Mouse (Mus musculus): ENCODE measurements around the gene Castor2.

Gene Castor2

DNA sequence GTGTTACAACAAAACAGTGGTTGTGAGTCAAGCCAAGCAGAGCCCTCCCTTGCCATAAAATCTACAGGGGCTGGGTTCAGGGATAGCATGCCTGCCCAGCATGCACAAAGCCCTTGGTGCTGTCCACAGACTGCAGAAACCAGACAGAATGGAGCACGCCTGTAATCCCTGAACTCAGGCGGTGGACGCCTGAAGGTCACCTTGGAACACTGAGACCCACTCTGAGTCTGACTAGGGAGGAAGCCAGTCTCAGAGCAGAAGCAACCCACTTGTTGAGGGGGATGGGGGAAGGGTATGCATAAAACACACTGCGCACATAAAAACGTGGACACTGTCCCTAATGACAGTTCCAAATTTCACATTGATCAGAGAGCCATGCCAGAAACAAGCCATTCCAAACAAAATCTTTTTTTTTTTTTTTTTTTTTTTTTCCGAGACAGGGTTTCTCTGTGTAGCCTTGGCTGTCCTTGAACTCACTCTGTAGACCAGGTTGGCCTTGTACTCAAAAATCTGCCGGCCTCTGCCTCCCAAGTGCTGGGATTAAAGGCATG is 56.5 kb downstream of the Castor2 start:
- DNase-seq (ENCODE audit: low read depth, low spot score): peak; percentile 61

DNA sequence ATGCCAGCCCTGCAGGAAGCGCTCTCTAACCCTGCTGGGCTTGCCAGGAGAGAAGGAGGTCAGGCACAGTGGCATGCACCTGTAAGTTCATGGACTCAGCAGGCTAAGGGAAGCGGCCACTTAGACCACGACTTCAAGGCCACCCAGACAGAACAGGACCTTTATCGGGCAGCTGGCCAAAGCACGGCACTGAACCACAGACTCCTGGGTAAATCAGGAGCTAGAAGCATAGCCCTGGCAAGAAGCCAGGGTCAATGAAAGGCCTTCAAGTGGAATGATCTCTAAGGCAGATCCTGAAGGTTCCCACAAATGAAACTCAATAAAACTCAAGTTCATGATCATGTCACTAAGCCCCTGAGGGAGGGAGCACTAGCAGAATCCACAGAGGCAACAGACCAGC is 65.2 kb downstream of the Castor2 start:
- DNase-seq (ENCODE audit: low read depth, low spot score): no peak

DNA sequence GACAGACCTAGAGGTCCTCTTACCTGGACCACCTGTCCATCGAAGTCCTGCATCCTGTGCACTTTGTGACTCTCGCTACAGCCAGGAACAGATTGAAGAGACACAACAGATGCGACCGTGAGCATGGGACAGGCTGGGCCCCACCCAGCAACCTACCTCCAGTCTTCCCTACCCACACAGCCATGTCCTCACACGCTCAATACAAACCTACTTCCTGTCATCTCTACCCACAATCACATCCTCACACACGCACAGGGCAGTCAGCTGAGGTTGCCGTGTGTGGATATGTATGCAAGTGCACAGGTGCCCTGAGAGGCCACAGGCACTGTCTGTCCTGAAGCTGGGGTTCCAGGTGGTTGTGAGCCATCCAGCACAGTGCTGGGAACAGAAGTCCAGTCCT is 67.1 kb downstream of the Castor2 start:
- DNase-seq (ENCODE audit: low read depth, low spot score): no peak

DNA sequence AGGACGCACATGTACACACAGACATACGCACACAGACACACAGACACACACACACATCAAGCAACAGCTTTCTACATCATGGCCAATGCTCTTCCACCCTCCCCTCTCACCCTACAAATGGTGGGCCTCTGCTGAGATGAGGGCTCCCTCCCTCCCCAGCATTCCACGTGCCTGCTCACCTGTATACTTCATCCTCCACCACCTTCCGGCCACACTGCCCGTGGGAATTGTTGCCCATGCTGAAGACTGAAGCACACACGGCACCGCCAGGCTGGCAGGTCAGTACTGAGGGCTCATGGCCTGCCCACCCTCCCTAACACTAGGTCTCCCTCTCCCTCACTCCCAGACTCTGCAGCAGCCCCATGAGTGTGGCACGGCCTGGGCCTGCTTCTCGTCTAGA is 68.5 kb downstream of the Castor2 start:
- no peak for DNase-seq (ENCODE audit: low read depth, low spot score)

DNA sequence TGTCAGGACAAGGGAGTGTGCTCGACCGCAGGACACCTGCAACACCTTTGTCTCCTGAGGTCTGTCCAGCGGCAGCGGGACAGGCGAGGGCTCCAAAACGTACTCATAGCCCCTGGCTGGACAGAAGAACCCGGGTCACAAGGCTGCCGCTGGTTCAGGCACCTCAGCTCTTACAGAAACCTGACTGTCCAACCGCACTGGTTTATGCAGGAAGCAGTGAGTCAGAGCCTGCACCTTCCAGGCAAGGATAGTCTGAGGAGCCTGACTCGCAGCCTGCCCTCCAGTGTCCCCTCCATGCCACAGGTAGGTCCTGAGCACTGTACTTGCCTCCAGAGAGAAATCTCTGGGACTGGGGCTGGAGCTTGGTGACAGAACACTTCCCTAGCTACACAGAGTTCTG is 69.7 kb downstream of the Castor2 start:
- no peak for DNase-seq (ENCODE audit: low read depth, low spot score)

DNA sequence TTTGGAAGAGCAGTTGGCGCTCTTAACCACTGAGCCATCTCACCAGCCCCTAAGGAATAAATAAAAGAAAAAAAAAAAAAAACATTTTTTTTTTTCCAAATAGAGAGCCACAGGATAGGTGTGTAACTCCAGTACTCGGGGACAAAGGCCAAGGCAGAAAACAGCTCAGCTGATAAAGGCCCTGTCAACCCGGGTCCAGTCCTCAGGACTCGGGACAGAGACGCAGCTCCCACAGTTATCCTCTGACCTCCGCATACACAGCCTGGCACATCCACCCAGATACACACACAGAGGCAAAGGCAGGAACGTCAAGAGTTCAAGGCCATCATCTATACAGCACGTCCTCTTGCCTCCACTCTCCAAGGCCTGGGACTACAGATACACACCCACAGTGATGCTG is 70.7 kb downstream of the Castor2 start:
- DNase-seq (ENCODE audit: low read depth, low spot score): no peak

DNA sequence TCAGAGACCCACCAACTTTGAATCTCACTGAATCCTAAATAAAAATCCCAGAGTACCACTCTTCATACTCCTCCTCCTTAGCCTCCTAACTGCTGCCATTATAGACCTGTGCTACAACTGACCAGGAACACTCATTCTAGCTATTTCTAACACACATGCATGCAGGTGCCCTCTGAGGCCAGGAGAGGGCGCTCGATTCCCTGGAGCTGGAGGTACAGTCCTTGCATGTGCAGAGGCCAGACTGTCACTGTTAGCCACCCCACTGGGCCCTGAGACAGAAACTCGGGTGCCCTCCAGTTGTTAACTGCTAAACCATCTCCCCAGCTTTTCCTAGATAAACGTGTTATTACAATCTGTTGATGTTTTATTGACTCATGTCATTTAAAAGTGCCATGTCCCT is 73.7 kb downstream of the Castor2 start:
- peak; percentile 85 for DNase-seq (ENCODE audit: low read depth, low spot score)

DNA sequence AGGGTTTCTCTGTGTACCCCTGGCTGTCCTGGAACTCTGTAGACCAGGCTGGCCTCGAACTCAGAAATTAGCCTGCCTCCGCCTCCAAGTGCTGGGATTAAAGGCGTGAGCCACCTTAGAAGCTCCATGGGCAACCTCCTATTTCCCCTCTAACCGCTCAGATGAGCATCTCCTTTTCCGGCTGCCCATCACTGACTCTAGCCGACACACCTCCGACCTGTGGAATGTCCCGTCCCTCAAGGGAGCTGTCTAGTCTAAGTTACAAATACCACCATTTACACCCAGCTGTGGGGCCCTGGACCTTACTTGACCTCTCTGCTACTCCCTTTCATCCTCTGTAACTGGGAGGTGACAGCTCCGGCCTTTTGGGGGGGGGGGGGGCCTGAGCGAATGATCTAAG is 76.2 kb downstream of the Castor2 start:
- peak; percentile 83 for DNase-seq (ENCODE audit: low read depth, low spot score)

DNA sequence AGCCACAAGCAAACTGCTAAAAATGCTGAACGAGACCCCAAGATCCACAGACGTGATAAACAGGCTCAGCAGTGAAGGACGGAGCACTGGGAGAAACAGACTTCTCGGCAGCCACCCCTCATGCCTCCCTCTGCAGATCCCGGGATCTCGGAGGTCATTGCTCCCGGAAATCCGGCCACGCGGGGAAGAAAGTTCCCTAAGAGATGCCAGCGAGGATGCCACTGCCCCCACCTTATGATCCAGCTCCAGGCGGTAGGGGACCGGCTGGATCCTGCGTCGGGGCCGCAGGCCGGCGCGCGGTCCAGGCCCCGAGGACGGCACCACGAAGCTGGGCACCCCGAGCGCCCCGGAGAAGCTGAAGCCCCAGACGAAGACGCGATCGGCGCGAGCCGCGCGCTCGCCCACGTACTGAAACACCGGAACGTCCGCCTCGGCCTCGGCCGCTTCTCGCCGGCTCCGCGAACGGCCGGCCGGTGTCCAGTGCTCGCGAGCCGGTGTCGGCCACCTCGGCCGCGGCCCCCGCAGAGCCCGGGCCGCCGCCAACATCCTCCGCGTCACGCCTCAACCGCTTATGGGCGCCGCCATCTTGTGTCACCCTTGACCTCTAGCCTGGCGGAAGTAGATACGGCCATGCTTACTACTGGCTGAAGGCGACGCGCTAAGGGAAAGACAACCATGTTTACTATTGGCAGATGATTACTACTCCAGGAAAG is 76.8 kb downstream of the Castor2 start, which contains the start of gene Rcc1l:
Rcc1l (minus strand) TSS at position 606 of the 713 bp plus-strand sequence.
- DNase-seq (ENCODE audit: low read depth, low spot score): peak; percentile 94

DNA sequence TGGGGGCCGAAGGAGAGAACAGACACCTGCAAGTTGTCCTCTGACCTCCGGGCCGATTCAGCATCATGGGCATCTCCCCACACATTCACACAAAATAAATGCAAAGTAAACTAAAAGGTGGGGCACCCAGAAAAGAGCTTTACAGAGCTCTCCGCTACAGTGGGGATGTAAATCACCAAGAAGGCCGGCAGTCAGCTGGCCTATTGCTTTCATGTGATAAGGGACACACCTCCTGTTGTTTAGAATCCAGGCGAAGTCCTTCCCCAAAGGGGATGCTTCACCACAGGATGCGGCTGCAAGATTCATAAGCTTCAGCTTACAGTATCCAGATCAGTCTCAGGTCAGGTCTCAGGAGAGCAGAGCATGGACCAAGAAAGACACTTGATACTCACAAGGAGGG is 79.0 kb downstream of the Castor2 start:
- DNase-seq (ENCODE audit: low read depth, low spot score): peak; percentile 58

DNA sequence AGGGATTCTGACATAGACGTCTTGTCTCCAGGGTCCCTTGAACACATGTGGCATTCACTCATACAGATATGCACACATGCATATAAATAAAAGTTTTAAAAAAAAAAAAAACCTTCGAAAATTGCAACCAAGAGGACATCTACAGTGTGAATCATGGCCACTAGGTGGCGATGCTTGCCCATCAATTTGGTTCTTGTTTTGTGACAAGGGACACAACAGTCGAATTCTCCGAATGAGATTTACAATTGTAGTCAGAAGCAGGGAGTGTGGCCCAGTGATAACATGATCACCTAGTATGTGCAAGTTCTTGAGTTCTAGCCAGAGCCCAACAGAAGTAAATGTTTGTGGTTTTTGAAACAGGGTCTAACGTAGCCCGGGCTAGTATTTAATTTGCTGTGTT is 80.4 kb downstream of the Castor2 start:
- peak; percentile 81 for DNase-seq (ENCODE audit: low read depth, low spot score)

DNA sequence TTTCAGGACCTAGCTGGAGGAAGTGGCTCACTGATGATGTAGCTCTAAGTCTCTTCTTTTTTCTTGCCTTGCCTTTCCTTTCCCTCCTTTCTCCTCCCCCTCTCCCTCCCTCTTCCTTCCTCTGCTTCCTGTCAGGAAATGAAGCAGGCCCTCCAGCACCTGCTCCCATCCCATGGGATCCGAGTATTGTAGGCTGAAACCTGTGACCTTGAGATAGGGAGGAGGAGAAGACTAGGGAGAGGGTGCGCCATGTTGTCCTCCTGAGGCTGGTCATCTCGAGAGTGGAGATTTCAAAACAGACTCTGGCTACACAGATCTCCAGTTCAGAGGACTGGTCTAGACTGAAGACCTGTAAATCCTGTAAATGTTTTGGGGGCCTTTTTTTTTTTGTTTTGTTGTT is 82.7 kb downstream of the Castor2 start:
- DNase-seq (ENCODE audit: low read depth, low spot score): peak; percentile 84

DNA sequence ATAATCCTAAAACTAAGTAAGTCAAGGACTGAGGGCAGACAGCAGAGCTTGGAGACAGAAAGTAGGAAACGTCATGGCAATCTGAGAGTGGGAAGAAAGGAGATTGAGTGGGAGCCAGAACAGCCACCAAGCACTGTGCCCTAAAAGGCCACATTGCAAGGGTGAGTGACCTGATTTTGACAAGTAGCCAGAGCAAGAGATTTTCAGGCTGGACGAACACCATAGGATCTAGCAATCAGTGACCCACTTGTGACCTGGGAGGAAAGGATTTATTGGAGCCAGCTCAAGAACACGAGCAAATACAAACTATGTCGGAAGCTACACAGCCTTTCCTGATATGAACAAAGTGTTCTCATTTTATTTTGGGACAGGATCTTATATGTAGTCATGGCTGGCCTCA is 83.2 kb downstream of the Castor2 start:
- no peak for DNase-seq (ENCODE audit: low read depth, low spot score)

DNA sequence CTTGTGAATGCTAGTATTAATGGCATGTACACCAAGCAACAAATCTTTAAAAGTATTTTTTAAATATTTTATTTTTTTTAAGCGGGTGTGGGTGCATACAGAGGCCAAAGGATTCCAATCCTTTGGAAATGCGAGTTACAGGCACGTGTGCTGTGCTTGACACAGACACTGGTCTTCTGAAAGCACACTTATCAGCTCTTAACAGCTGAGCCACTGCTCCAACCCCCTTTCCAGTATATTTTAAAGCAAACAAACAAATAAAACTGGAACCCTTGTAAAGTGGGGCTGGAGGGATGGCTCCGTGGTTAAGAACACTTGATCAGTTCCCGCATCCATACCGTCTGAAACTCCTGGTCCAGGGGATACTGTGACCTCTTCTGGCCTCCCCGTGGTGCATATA is 83.7 kb downstream of the Castor2 start:
- peak; percentile 32 for DNase-seq (ENCODE audit: low read depth, low spot score)

DNA sequence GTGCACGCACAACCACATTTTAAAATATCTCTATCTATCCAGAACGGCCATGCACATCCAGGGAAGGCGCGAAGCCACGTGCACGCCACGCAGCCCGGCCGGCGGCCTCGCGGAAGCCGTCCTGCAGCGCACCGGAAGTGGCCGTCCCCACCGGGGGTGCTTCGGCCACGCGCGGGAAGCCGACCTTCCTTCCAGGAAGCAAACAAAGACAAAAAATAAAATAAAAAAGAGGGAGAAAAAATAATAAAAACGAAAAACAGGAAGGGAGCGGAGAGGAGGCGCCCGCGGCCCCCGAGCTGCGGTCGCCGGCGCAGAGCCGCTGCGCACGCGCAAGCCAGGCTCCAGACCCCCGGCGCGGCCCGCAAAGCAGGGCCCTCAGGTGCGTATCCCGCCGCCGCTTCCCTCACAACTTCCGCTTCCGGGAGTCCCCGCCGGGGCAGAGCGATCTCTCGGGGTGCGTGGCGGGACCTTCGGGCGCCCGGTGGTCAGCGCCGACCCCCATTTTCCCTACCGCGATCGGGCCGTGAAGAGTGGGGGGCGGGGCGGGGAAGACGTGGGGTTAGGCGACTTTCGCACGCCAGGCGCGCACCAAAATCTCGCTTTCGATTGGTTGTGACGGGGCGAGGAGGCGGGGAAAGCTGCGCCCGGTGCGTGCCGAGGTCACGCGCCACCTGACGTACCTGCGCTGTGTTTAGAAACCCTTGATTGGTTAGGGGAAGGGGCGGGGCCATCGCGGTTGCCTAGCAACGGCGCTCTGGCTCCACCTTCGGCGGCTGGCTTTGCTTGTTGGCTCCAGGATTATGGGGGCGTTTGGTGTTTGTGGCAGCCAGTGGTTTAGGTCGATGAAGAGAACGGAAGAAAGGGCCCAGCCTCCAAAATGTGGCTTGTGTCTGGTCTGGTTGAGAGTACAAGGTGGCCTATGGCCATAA is 84.6 kb downstream of the Castor2 start, which contains the start of gene Gtf2ird2:
Gtf2ird2 (plus strand) TSS at position 140 of the 929 bp plus-strand sequence.
- DNase-seq (ENCODE audit: low read depth, low spot score): peak; percentile 98

DNA sequence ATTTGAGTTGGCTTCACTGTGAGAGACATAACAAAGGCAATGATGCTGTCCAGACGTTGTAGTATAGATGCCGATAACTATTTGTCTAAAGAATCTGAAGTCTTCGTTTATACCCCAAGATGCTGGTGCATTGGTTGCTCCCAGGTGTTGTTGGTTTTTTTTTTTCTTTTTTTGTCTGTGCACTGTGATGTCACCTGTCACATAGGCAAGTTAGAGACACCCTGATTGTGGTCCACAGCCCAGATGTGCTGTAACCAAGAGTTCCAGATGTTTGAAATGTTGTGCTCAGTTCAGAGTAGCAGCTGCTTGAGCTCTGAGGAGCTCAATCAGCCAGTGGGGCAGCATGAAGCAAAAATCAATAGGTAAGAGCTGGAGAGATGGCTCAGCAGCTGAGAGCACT is 86.5 kb downstream of the Castor2 start:
- DNase-seq (ENCODE audit: low read depth, low spot score): no peak

DNA sequence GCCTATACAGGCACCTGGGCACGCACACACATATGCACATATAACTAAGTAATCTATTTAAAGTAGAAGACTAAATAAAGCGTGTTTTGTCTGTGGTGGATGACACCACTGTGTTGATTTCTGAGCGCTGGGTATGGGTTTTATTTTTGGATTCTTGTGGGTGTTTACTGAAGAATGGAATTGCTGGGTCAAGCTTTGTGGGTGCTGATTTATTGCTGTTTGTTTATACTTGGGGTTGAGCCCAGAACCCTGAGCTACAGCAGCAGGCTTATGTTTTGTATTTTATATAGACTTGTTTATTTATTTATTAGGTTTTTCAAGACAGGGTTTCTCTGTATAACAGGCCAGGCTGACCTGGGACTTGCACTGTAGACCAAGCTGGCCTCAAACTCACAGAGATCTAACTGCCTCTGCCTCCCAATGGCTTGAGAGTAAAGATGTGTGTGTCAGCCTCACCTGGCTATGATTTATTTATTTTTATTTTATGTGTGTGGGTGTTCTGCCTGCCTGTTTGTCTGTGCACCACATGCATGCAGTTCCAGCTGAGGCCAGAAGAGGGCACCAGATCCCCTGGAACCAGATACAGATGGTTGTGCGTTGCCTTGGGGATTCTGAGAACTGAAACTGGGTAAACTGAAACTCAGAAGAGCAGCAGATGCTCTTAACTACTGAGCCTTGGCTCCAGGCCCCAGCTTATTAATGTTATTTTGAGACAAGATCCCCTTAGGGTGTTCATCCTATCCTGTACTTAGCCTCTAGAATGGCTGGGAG is 87.6 kb downstream of the Castor2 start:
- DNase-seq (ENCODE audit: low read depth, low spot score): peak; percentile 87

DNA sequence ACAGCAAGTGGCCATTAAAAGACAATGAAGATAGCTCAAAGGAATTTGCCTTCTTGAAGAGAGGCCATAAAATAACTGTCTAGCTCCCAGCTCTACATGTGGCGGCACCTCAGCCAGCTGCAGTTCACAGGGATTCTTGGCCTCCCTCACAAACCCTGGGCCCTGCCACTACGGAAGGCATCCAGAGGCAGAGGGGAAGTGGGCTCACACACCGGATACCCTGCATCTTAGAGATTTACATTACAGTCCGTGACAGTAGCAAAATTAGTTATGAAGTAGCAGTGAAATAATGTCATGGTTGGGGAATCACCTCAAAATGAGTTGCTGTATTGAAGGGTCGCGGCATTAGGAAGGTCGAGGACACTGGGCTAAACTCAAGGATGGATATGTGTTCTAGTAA is 89.1 kb downstream of the Castor2 start:
- no peak for DNase-seq (ENCODE audit: low read depth, low spot score)

DNA sequence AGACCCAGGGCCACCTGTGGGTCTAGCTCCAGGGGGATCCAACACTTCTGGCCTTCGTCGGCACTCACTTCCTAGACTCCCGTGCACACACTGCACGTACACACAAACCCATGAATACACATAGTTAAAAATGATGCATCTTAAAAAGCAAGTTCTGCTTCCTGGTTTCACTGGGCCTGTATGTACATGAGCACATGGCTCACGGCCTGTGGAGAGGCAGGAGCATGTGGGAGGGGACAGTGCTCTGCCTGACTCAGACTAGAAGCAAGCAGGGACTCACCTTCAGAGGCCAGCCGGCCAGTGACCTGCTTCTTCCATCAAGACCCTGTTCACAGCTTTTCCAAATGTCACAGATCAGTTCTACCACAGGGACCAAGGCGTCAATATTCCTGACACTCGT is 94.2 kb downstream of the Castor2 start:
- DNase-seq (ENCODE audit: low read depth, low spot score): no peak
